Mouse (Mus musculus): Measurements from ENCODE around the gene Krtap13-1.
"Not testable (repeated sequence)": the region's sequence is repeated elsewhere in the genome, so short reads cannot be mapped to it uniquely, and the experiment has no call there.

The Krtap13-1 gene

GRCm38 (mm10) chr16:88728812-88729275, at the start of gene Krtap13-1:
TSS of gene Krtap13-1 (plus strand) at chr16:88728862.
- DNase-seq = no peak

- no peak for DNase-seq
These were observed 49.6 kb upstream of the Krtap13-1 start for GRCm38 (mm10) chr16:88679099-88679498.

GRCm38 (mm10) chr16:88681282-88681681, 47.4 kb upstream of the Krtap13-1 start:
- DNase-seq = no peak

- DNase-seq = no peak
These were observed 32.4 kb upstream of the Krtap13-1 start for GRCm38 (mm10) chr16:88696256-88696655.

- DNase-seq = no peak
These were observed 27.4 kb upstream of the Krtap13-1 start for GRCm38 (mm10) chr16:88701072-88701864.

GRCm38 (mm10) chr16:88707496-88708012, 21.1 kb upstream of the Krtap13-1 start, which contains the start of gene 2310061N02Rik:
TSS of gene 2310061N02Rik (minus strand) at chr16:88707962.
- no peak for DNase-seq

GRCm38 (mm10) chr16:88710757-88711156, 17.9 kb upstream of the Krtap13-1 start:
- no peak for DNase-seq

- no peak for DNase-seq
These were observed 17.4 kb upstream of the Krtap13-1 start for GRCm38 (mm10) chr16:88711245-88711644.

- DNase-seq = no peak
These were observed 12.1 kb upstream of the Krtap13-1 start for GRCm38 (mm10) chr16:88716549-88716948.

- DNase-seq = no peak
These were observed 8.6 kb upstream of the Krtap13-1 start for GRCm38 (mm10) chr16:88720031-88720430.

GRCm38 (mm10) chr16:88735391-88735790, 6.7 kb downstream of the Krtap13-1 start:
- no peak for DNase-seq

GRCm38 (mm10) chr16:88744750-88745340, 16.2 kb downstream of the Krtap13-1 start:
- no peak for DNase-seq

- no peak for DNase-seq
These were observed 19.3 kb downstream of the Krtap13-1 start for GRCm38 (mm10) chr16:88747943-88748342.

GRCm38 (mm10) chr16:88751535-88751934, 22.9 kb downstream of the Krtap13-1 start, which contains the start of gene Krtap13:
TSS of gene Krtap13 (minus strand) at chr16:88751635.
- DNase-seq = not testable (repeated sequence)

GRCm38 (mm10) chr16:88758547-88758946, 29.9 kb downstream of the Krtap13-1 start, which contains the start of gene 2310034C09Rik:
TSS of gene 2310034C09Rik (plus strand) at chr16:88758847.
- DNase-seq = not testable (repeated sequence)

GRCm38 (mm10) chr16:88774106-88774505, 45.4 kb downstream of the Krtap13-1 start, which contains the start of gene 2310057N15Rik:
TSS of gene 2310057N15Rik (minus strand) at chr16:88774206.
- DNase-seq = no peak

GRCm38 (mm10) chr16:88777596-88777995, 48.9 kb downstream of the Krtap13-1 start, which contains the start of gene Gm5965:
TSS of gene Gm5965 (plus strand) at chr16:88777896.
- no peak for DNase-seq
